In the genomic region with DNA sequence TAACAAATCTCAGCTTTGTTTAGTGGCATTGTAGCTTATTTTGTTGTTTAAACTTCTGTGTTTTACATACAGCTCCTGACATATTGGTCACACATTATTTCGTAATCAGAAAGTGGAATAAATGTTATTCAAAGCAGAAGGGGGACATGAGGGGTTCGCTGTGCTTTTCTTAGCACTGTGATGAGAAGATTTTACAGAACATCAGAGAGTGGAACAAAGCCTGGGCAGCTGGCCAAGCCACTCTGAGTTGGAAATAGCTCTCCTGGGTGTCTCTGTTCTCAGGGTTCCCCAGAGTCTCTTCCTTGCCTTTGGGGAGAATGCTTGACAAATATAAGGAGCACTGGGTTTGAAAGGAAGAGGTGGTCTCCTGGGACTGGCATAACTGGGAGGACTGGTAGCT, we compare ENCODE assay signal across 10 mouse cellular contexts.
DNase-seq lines count a peak whose midpoint lies in the region; ATAC-seq and TF ChIP-seq lines count a peak whose summit lies in the region.
"Had no signal": no experiment of that assay in that cellular context is flagged by ENCODE, and none has a peak within 500 bp of the region (broad histone marks: within the 10 kb centered on the region; RNA-seq: fewer than 3 reads in every experiment).

No protein-coding gene starts in this region.

- ATAC-seq in kidney, embryonic 15.5 days (replicated peaks; ENCODE audit: low FRiP score): no peak
- no peak for ATAC-seq in heart, embryonic 13.5 days (ENCODE audit: extremely low read depth, insufficient number of reproducible peaks, low FRiP score, low TSS enrichment)

- no peak overlapping the region for H3K9ac ChIP-seq in kidney, embryonic 15.5 days
- H3K9ac ChIP-seq in heart, embryonic 13.5 days: no peak overlapping the region
- H3K9ac ChIP-seq: neural tube, embryonic 12.5 days had no signal

- H3K36me3 ChIP-seq in kidney, embryonic 15.5 days: no peaks in the 10 kb centered on the region
- H3K36me3 ChIP-seq in heart, embryonic 13.5 days: no peaks in the 10 kb centered on the region
- H3K36me3 ChIP-seq: G1E; neural tube, embryonic 12.5 days had no signal

- 65% methylated on average over 2 of the region's 2 CpGs for WGBS in kidney, embryonic 15.5 days
- 19% methylated on average over 2 of the region's 2 CpGs for WGBS in heart, embryonic 13.5 days

- no peaks in the 10 kb centered on the region for H3K9me3 ChIP-seq in kidney, embryonic 15.5 days (replicated peaks)
- H3K9me3 ChIP-seq in heart, embryonic 13.5 days: no peaks in the 10 kb centered on the region
- H3K9me3 ChIP-seq: G1E; neural tube, embryonic 12.5 days had no signal

- no peaks in the 10 kb centered on the region for H3K27me3 ChIP-seq in kidney, embryonic 15.5 days
- no peaks in the 10 kb centered on the region for H3K27me3 ChIP-seq in heart, embryonic 13.5 days (replicated peaks)
- H3K27me3 ChIP-seq: neural tube, embryonic 12.5 days had no signal

- DNase-seq in kidney, postnatal 14 days: peak; percentile 25
- DNase-seq in brain, embryonic 14.5 days (ENCODE audit: low read depth): peak; percentile 34
- DNase-seq in lung, postnatal 4 days: peak; percentile 13 to 37
- DNase-seq in urinary bladder, postnatal 36 days (ENCODE audit: low spot score in 2 of 2): no peak
- DNase-seq in c-Kit-positive CD71-positive TER-119-positive erythroid progenitor cells, embryonic 14.5 days (ENCODE audit: low spot score): no peak
- no peak for DNase-seq in spleen, postnatal 10 days (ENCODE audit: low spot score in 2 of 2)

- H3K4me1 ChIP-seq in kidney, embryonic 15.5 days: no peaks in the 10 kb centered on the region
- peaks cover 36% of the 10 kb centered on the region for H3K4me1 ChIP-seq in heart, embryonic 13.5 days
- H3K4me1 ChIP-seq: neural tube, embryonic 12.5 days had no signal

- TF ChIP-seq POLR2A in brain, embryonic 14.5 days (IDR thresholded peaks at IDR 0.05; ENCODE audit: borderline replicate concordance, extremely low read depth, insufficient read depth, insufficient read length, poor library complexity, severe bottlenecking): no peak

- no peak overlapping the region for H3K4me3 ChIP-seq in kidney, embryonic 15.5 days (replicated peaks)
- H3K4me3 ChIP-seq in heart, embryonic 13.5 days: no peak overlapping the region
- H3K4me3 ChIP-seq: neural tube, embryonic 12.5 days had no signal

- no peak overlapping the region for H3K4me2 ChIP-seq in kidney, embryonic 15.5 days
- no peak overlapping the region for H3K4me2 ChIP-seq in heart, embryonic 13.5 days
- H3K4me2 ChIP-seq: neural tube, embryonic 12.5 days had no signal

- no peak overlapping the region for H3K27ac ChIP-seq in kidney, embryonic 15.5 days
- peak overlapping the region; percentile 84 for H3K27ac ChIP-seq in heart, embryonic 13.5 days (replicated peaks)
- H3K27ac ChIP-seq: neural tube, embryonic 12.5 days had no signal

- TF ChIP-seq CTCF in brain, embryonic 14.5 days (IDR thresholded peaks at IDR 0.05; ENCODE audit: borderline replicate concordance, extremely low read depth, insufficient read depth, insufficient read length): no peak

Comparison
In these comparisons a context has a peak if more than half of its experiments do, and no peak if none do; other contexts are left out.
1. DNase-seq: peak in kidney, postnatal 14 days (single experiment), brain, embryonic 14.5 days (single experiment) and lung, postnatal 4 days (2 of 2); none in urinary bladder, postnatal 36 days (0 of 2), c-Kit-positive CD71-positive TER-119-positive erythroid progenitor cells, embryonic 14.5 days (single experiment) and spleen, postnatal 10 days (0 of 2).